Mouse (Mus musculus): ENCODE measurements around the gene Myadml2.

Gene Myadml2

DNA sequence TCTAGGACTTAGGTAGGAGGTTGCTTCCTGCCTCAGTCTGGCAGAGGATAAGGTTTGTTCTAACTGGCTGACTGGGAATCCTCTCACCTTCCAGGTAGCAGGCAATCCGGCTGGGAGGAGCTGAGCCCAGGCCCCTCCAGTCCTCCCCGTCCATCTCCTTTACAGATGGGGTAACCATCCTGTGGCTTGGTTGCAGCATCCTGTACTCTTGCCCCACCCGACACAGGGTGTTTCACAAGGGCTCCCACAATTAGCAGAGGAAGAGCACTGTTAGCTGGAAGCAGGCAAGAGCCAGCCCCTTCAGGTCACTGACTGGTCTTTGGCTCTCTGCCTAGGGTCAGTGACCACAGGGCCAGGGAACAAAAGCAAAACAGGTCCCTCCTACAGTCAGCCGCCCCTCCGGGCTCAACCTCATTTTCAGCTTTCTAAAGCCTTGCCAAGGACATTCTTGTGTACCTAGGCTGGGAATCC is 17.5 kb downstream of the Myadml2 start:
- DNase-seq (ENCODE audit: low spot score in 2 of 2), result no peak

DNA sequence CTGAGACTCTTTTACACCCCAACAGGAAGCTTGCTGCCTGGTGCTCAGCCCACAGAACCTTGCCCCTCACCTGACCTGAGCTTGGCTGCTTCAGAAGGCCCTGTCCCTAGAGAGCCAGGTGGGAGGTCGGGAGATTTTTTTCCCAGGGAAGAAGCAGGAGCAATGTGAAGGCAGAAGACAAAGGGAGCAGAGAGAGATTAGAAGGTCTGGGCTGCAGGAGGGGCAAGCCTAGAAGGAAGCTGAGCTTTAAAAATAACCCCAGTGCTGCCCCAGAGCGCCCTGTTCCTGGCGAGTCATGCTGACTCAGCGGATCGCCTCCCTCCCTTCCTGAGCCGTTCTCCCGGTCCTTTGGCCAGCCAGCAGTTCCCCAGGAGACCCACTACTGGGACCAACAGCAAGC is 18.0 kb downstream of the Myadml2 start:
- no peak for DNase-seq (ENCODE audit: low spot score in 2 of 2)

DNA sequence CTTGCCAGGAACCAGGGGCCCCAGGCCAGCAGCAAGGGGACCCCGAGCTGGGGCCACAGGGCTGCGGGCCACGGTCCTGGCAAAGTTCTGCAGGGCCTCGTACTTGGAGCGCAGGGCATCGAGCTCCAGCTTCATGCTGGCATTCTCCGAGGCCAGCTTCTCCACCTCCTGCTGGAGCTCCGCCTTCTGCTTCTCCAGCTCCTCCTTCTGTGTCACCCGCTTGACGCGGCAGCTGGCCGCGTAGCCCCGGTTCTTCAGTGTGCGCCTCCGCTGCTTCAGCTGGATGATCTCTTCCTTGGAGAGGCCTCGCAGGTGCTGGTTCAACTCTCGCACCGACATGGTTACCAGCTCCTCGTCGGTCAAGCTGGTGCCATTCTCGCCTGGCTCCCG is 18.6 kb downstream of the Myadml2 start:
- no peak for DNase-seq (ENCODE audit: low spot score in 2 of 2)

- no peak for DNase-seq (ENCODE audit: low spot score in 2 of 2)
Measured at GRCm38 (mm10) chr11:120628601-120629340, 19.2 kb downstream of the Myadml2 start.

GRCm38 (mm10) chr11:120627468-120628300 is 20.3 kb downstream of the Myadml2 start:
- DNase-seq (ENCODE audit: low spot score in 2 of 2), result no peak

- no peak for DNase-seq (ENCODE audit: low spot score in 2 of 2)
Measured at GRCm38 (mm10) chr11:120626785-120627467, 21.0 kb downstream of the Myadml2 start.

DNA sequence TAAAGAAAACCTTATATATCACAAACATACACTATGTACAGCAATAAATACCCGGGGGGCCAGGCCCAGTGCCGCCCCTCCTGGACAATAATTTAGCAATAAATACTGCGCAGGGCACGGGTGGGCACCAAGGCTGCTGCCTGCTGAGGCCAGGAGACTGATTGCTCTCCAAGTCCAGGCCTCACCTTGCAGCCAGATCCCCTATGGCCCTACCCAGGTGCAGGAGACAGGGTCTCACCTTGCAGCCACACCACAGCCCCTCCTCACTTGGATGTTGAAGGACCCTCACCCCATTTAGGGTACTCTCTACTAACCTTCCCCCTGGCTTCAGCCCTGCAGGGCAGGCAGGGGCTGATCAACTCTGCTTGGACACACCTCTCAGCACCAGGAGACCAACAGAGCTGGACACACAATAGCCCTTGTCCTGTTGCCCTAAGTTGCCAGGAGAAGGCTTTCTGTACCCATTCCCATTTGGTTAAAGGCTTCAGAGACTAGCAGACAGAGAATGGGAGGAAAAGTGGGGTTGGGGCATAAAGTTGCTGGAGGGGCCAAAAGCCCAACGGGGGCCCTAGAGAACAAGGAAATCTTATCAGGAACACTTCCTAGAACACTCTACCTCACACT is 22.7 kb downstream of the Myadml2 start, which contains the start of gene Sirt7:
Gene Sirt7, minus strand, starts transcription at position 89 of the 624 bp plus-strand sequence.
- no peak for DNase-seq (ENCODE audit: low spot score in 2 of 2)

- DNase-seq (ENCODE audit: low spot score in 2 of 2), result peak; percentile 84 to 88
Measured at GRCm38 (mm10) chr11:120624680-120625111, 23.3 kb downstream of the Myadml2 start.

- DNase-seq (ENCODE audit: low spot score in 2 of 2), result peak; percentile 50 to 71
Measured at GRCm38 (mm10) chr11:120623961-120624679, 23.8 kb downstream of the Myadml2 start.

DNA sequence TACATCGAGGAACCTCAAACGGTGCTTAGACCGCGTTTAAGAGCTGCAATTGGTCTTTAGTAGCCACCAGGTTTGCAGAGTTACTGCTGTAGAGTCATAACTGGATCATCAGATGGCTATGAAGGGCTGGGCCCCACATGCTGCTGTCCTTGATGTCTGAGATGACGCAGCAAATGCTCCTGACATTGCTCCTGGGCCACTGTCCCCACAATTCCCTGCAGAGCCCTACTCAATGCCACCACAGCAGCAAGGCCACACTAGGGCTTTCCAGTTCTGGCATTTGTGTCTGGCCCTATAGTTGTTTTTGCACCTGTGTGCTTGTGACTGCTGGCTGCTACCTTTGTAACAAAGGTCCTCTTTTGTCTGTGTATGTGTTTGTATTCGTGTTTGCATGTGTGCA is 25.2 kb downstream of the Myadml2 start:
- DNase-seq (ENCODE audit: low spot score in 2 of 2), result no peak

DNA sequence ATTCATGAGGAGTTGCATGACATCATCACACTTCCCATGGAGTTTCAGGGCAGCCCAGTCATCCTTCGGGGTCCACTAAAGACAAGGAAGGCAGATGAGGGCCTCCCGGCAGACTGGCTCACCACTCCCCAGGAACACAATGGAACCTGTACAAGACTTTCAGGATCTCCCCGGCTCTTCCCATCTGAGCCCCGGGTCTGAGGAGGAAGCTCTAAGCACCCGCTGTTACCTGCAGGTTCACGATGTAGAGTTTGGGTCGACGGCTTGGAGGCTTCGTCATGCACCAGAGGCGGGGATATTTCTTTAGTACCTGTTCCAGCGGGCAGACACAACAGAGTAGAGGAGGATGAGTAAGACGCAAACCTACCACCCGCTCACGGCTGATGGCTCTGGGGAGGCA is 27.8 kb downstream of the Myadml2 start:
- DNase-seq (ENCODE audit: low spot score in 2 of 2), result no peak

GRCm38 (mm10) chr11:120618619-120619535 is 29.1 kb downstream of the Myadml2 start:
- DNase-seq (ENCODE audit: low spot score in 2 of 2), result no peak

- peak; percentile 88 to 92 for DNase-seq (ENCODE audit: low spot score in 2 of 2)
Measured at GRCm38 (mm10) chr11:120617519-120618112, 30.3 kb downstream of the Myadml2 start, which contains the start of gene Pcyt2. Pcyt2 (minus strand) TSS chr11:120617936.

DNA sequence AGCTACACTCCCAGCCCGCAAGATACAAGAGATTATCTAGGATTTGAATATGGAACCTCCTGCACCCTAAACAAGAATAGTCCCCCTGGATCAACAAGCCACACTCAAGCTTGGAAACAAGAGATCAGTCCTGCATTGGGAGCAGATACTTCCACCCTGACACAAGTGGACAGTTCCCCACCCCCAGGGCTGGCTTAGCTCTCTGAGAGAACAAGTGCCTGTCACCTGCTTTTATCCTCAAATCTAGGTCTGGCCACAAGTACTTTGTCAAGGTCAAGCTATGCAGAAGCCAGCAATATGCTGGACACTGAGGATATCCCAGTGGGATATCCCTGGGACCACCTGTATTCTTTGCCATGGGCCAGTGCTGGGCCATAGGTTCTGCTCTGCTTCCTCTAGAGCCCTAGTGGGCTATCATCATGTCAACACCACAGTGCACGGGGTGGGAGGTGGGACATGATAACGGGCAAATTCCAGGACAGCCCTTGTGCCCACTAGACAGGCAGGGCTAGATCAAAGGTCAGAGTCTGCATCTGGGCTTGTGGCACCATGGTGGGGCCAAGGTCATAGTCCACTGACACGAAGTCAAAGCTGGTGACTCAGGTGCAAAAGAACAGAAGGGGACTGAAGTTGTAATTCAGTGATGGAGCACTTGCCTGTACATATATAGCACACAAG is 31.2 kb downstream of the Myadml2 start:
- DNase-seq (ENCODE audit: low spot score in 2 of 2), result no peak

DNA sequence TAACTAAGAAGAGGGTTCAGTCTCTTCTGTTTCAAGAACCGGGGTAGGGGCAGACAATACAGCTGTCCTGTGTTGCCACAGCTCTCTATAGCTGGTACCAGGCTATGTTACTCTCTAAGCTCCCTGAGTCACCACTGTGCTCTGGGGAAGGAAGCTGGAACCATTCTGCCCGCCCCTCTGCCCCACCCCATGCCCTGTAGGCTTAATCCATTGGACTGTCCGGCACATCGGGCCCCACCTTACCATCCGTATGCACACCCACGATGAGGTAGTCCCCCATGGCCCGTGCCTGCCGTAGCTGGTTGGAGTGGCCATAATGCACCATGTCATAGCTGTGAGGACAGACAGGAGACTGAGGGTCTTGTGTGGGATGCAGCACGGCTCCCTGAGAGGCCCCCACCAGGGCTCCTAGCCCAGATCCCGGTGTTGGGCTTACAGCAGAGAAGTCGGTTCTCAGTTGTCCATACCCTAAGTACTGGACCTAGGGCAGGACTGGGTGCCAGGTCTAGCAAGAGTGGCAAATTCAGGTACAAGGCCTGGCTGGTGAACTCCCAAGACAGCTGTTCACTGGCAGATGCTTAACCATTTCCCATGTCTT is 32.3 kb downstream of the Myadml2 start:
- no peak for DNase-seq (ENCODE audit: low spot score in 2 of 2)

DNA sequence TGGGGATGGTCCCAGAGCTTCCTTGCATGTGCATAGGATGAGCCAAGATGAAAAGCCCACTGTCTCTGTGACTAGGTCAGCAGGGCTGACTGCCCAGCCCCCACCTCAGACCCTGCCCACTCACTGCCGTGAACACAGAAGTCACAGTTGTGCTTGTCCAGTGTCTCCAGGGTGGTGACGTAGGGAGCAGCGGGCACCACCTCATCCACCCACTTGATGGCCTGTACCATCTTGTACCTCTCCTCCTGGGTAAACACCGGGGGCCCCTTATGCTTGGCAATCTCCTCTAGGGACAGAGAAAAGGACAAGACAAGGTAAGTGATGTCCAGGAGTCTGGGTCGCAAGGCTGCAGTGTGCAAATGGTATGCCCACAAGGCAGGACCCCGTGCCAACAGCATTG is 32.8 kb downstream of the Myadml2 start:
- no peak for DNase-seq (ENCODE audit: low spot score in 2 of 2)

DNA sequence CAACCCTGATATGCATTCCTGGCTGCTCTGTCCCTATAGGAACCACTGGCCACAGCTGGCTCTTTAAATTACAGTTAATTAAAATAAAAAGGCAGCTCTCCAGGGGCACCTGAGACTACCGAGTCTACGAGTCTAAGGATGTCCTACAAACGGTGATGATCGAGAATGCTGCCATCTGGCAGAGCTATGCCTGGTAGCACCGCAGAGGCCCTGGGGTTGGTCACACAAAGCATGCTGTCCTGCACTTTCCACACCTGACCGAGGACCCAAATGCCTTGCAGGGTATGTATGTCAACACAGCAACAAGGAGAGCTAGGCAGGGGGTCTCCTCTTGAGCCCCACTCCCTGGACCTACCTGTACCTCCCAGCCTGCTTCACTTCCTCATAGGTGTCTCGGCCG is 34.0 kb downstream of the Myadml2 start:
- DNase-seq (ENCODE audit: low spot score in 2 of 2), result no peak

DNA sequence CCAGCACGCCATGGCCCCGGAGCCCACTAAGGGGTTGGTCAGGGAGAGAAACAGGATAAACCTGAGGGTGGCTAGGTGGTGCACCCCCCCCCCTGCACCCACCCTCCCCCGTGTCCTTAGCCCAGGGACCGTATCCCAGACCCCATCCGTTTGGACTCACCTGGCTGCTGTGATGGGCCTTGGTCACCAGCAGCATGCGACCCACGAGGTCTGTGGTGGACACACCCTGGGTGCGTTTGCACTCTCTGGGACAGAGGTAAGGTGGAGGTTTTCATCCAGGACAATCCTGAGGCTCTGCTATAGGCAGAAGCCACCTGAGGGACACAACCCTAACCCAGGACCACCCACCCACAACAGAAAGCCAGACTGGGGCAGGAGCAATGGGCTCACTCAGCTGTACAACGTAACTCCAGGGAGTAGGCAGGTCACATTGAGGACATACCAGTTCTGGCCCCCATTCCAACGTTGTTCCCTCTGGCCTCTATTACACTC is 34.4 kb downstream of the Myadml2 start:
- DNase-seq (ENCODE audit: low spot score in 2 of 2), result no peak

Measured in frontal cortex, postnatal 36 days (tissue).